Mouse (Mus musculus): ENCODE measurements around the gene Pvalb. TPM values are rescaled to one million over a fixed set of nuclear protein-coding genes. Genes with fewer than 3 reads are reported as not detected.

The Pvalb gene
- polyA plus RNA-seq, 1 experiment from 2014 or later = not detected

DNA sequence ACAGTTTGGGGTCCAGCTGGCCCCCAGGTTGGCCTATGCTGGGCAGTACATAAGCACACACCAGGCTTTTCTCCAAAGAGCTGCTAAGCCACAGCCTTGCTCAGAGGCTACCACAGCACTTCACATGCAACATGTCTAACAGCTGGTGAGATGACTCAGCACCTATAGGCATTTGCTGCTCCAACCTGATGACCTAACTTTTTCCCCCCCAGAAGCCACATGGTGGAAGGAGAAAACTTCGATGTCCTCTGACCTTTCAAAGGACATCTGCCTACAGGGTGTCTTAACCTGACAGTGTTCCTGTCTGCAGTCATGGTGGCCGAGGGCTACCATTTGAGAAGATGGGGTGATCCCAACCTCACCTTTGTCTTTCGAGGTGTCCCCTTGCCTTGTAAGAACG lies 20.6 kb downstream of the Pvalb start:
- 91% methylated on average over 4 of the region's 4 CpGs for WGBS
- H3K4me1 ChIP-seq = peaks cover 13% of the 10 kb centered on the region
- no peak overlapping the region for H3K4me3 ChIP-seq

DNA sequence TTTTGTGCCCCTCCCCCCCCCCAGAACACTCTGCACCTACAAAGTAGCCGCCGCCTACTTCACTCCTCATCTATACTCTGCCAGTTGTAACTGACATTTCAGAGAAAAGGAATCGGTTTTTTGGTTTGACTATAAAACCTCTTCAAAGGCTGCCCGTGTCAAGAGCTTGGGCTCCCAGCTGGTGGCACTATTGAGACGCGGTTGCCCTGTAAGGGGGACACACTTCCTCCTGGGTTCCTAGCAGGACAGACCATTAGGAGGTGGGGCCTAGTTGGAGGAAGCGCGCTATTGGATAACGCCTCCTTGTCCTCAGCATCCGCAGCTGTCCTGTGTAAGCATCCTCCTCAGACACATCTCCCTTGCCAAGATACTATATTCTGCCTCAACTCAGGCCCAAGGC lies 21.3 kb downstream of the Pvalb start:
- Histone ChIP-seq H3K9me3 (no peaks in the 10 kb centered on the region), H3K36me3 (replicated peaks) (no peaks in the 10 kb centered on the region), H3K27me3 (replicated peaks; ENCODE audit: low read depth, poor library complexity, severe bottlenecking) (peaks cover 38% of the 10 kb centered on the region), H3K27ac (replicated peaks) (0 out of 2 replicates have a peak overlapping the region, but pooled peaks have one; percentile 4), H3K4me1 (peaks cover 13% of the 10 kb centered on the region), H3K4me3 (peak overlapping the region; percentile 33)
- 5% methylated on average over 10 of the region's 10 CpGs for WGBS
- DNase-seq (ENCODE audit: low spot score) = peak; percentile 72

More for the DNA sequence above, 20.6 kb downstream of the Pvalb start:
- no peak overlapping the region for H3K27ac ChIP-seq (replicated peaks)
- no peaks in the 10 kb centered on the region for H3K36me3 ChIP-seq (replicated peaks)
- DNase-seq (ENCODE audit: low spot score) = no peak
- H3K9me3 ChIP-seq = no peaks in the 10 kb centered on the region
- peaks cover 33% of the 10 kb centered on the region for H3K27me3 ChIP-seq (replicated peaks; ENCODE audit: low read depth, poor library complexity, severe bottlenecking)

DNA sequence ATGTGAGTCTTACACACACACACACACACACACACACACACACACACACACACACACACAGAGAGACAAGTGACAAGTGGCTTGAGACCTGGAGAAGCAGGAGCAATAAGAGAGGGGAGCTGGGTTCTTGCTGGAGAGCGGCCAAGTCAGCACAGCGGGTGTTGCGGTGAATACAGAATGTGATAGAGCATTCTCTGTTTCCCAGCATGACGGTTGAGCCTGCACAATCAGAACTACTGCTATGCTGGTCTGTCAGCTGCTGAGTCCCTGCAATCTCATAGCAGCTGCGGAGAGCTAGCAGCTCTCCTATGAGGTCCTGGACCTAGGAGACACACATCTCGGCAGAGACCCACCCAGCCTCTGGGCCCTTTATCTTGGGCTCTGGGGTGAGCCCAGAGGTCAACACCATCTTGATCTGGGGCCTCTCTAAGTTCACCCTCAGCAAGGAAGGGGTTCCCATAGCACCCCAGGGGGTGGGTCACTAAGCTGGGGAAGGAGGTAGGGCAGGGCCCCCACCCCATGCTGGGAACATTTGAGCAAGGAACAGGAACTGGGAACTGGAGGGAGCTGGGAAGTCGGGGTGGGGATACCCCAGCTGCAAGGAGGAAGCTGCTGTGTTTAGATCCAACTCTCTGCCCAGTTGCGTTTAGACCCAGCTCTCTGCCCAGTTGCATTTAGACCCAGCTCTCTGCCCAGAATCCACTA lies 24.3 kb downstream of the Pvalb start:
- 41% methylated on average over 8 of the region's 8 CpGs for WGBS
- peaks cover 17% of the 10 kb centered on the region for H3K4me1 ChIP-seq
- no peaks in the 10 kb centered on the region for H3K9me3 ChIP-seq
- H3K36me3 ChIP-seq (replicated peaks) = no peaks in the 10 kb centered on the region
- H3K27me3 ChIP-seq (replicated peaks; ENCODE audit: low read depth, poor library complexity, severe bottlenecking) = peaks cover 40% of the 10 kb centered on the region
- no peak overlapping the region for H3K4me3 ChIP-seq
- H3K27ac ChIP-seq (replicated peaks) = no peak overlapping the region
- DNase-seq (ENCODE audit: low spot score) = no peak

- Histone ChIP-seq H3K9me3 (no peaks in the 10 kb centered on the region), H3K27me3 (replicated peaks; ENCODE audit: low read depth, poor library complexity, severe bottlenecking) (peaks cover 40% of the 10 kb centered on the region), H3K4me3 (no peak overlapping the region), H3K27ac (replicated peaks) (no peak overlapping the region), H3K36me3 (replicated peaks) (no peaks in the 10 kb centered on the region), H3K4me1 (peaks cover 17% of the 10 kb centered on the region)
- no peak for DNase-seq (ENCODE audit: low spot score)
- 69% methylated on average over 3 of the region's 3 CpGs for WGBS
Observed at GRCm38 (mm10) chr15:78179775-78180174, 26.4 kb downstream of the Pvalb start.

DNA sequence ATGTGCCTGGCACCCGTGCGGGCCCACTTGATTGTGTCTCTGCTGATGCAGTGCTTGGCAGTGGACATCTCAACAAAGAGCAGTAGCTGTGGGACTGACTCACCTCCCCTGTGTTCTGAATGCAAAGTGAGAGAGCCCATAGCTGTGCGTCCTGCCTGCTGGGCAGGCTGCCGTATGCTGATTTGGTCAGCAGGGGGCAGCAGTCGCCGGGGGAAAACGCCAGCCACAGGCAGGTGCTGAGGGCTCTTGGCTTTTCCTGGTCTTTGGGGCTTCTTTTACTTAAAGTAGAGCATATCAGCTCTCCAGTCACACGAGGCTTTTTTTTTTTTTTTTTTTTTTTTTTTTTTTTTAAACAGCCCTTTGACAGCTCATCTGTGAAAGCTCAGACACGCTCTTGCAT lies 27.8 kb downstream of the Pvalb start:
- H3K4me1 ChIP-seq = peaks cover 16% of the 10 kb centered on the region
- no peaks in the 10 kb centered on the region for H3K9me3 ChIP-seq
- DNase-seq (ENCODE audit: low spot score) = peak; percentile 85
- peaks cover 31% of the 10 kb centered on the region for H3K27me3 ChIP-seq (replicated peaks; ENCODE audit: low read depth, poor library complexity, severe bottlenecking)
- 7% methylated on average over 9 of the region's 9 CpGs for WGBS
- no peaks in the 10 kb centered on the region for H3K36me3 ChIP-seq (replicated peaks)
- H3K27ac ChIP-seq (replicated peaks) = no peak overlapping the region
- no peak overlapping the region for H3K4me3 ChIP-seq

GRCm38 (mm10) chr15:78177257-78177656 lies 28.9 kb downstream of the Pvalb start:
- H3K4me3 ChIP-seq = no peak overlapping the region
- H3K4me1 ChIP-seq = peaks cover 27% of the 10 kb centered on the region
- 70% methylated on average over 10 of the region's 10 CpGs for WGBS
- DNase-seq (ENCODE audit: low spot score) = no peak
- no peaks in the 10 kb centered on the region for H3K36me3 ChIP-seq (replicated peaks)
- H3K27me3 ChIP-seq (replicated peaks; ENCODE audit: low read depth, poor library complexity, severe bottlenecking) = peaks cover 21% of the 10 kb centered on the region
- H3K9me3 ChIP-seq = no peaks in the 10 kb centered on the region
- no peak overlapping the region for H3K27ac ChIP-seq (replicated peaks)

DNA sequence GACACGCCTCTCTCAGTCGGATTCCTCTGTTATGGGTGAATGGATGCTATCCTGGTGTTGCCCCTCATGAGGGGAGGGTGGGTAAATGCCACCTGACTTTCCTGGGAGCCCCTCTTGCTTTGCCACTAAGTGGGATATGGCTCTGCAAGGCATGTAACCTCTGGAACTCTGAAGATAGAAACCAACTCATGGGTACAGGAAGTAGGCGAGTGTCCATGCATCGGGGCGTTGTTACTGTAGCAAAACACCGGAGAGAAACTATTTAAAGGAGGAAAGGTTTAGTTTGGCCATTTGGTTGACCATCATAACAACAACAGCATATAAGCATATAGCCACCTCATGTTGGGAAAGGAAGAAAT lies 31.3 kb downstream of the Pvalb start:
- H3K4me1 ChIP-seq = peaks cover 29% of the 10 kb centered on the region
- H3K9me3 ChIP-seq = no peaks in the 10 kb centered on the region
- 78% methylated on average over 6 of the region's 6 CpGs for WGBS
- H3K4me3 ChIP-seq = peak overlapping the region; percentile 87
- DNase-seq (ENCODE audit: low spot score) = no peak
- 0 out of 2 replicates have a peak, but pooled peaks cover 3% of the 10 kb centered on the region for H3K27me3 ChIP-seq (replicated peaks; ENCODE audit: low read depth, poor library complexity, severe bottlenecking)
- H3K36me3 ChIP-seq (replicated peaks) = peaks cover 4% of the 10 kb centered on the region; the same call in 1 of the 2 replicates
- peak overlapping the region; percentile 88 for H3K27ac ChIP-seq (replicated peaks)

- Histone ChIP-seq H3K27ac (replicated peaks) (peak within 1 kb of the TSS; percentile 88), H3K9me3 (no peaks in the 10 kb centered on the region), H3K4me3 (peak within 1 kb of the TSS; percentile 87), H3K4me1 (peaks cover 29% of the 10 kb centered on the region), H3K36me3 (replicated peaks) (peaks cover 4% of the 10 kb centered on the region; the same call in 1 of the 2 replicates), H3K27me3 (replicated peaks; ENCODE audit: low read depth, poor library complexity, severe bottlenecking) (no peaks in the 10 kb centered on the region)
- WGBS = under 1% methylated on average over 40 of the region's 40 CpGs
- peak; percentile 98 for DNase-seq (ENCODE audit: low spot score)
Observed at GRCm38 (mm10) chr15:78173972-78174886, 32.0 kb downstream of the Pvalb start, which contains the start of gene Ift27. Gene Ift27, minus strand, starts transcription at chr15:78174107.

DNA sequence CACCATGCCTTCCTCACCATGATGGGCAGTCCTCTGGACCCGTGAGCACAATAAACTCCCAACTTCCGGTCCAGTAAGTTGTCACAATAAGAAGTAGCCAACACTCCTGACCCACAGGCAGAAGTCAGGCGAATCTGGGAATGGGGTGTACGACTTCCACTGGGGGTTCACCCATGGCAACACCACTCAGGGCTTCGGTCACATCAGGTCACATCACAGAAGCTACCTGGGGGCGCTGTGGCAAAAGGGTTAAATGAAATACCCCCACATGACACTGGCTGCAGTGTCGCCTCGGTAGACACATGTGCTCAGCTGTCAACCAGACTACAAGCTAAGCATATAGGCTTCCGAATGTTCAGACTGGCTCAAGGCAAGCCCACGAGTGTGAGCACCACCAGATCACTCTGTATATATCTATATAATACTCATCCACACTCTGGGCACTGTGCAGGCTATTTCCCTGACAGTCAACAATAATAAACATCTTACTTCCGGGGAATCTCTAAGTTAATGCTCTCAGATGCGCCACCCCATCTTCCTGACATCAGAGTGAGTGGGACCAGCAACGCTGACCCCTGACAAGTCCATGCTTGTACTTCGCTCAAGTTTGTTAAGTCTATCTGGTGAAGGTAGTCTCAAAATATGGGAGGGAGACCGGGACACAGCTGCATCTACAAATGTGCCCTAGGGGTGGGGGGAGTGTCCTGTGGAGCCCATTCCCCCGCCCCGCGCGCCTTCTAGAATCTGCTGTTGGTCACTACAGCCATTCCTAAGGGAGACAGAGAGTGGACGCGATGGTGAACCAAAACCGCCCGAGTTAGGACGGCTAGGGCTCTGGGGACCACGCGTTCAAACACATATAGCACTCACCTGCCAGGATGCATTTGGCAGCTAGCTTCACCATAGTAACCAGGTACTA lies 33.0 kb downstream of the Pvalb start:
- Histone ChIP-seq H3K27me3 (replicated peaks; ENCODE audit: low read depth, poor library complexity, severe bottlenecking) (no peaks in the 10 kb centered on the region), H3K4me1 (peaks cover 27% of the 10 kb centered on the region), H3K4me3 (peak overlapping the region; percentile 87), H3K36me3 (replicated peaks) (peaks cover 7% of the 10 kb centered on the region; the same call in 1 of the 2 replicates), H3K27ac (replicated peaks) (peak overlapping the region; percentile 88), H3K9me3 (no peaks in the 10 kb centered on the region)
- WGBS = 24% methylated on average over 26 of the region's 26 CpGs
- no peak for DNase-seq (ENCODE audit: low spot score)

DNA sequence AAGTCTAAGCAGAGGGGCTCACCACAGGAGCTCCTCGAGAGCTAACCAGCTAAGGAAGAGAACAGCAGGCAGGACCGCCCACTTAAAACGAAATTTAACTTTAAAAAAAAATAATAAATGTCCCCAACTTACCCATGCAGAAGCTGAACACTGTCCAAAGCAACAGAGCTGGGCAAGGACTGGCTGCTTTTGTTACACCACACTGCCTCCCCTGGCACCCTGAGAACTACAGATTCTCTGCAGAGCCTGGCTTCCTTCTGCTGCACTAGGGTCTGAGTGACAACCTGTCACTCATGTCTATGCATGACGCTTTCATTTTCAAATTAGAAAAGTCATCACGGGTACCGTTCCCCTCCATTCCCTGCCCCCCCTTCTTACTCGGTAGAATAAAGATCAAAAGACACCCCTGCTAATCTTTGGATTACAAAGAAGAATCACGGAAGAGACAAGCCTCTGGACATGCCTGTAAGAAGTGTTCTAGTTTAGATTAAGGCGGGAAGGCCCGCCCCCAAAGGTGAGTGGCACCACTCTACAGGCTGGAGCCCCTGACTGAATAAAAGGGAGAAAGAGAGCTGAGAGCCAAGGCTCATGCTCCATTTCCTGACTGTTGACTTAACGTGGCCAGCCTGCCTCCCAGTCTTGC lies 33.8 kb downstream of the Pvalb start:
- Histone ChIP-seq H3K27ac (replicated peaks) (no peak overlapping the region), H3K4me1 (peaks cover 25% of the 10 kb centered on the region), H3K4me3 (peak overlapping the region; percentile 87; the same call in 1 of the 2 replicates), H3K27me3 (replicated peaks; ENCODE audit: low read depth, poor library complexity, severe bottlenecking) (no peaks in the 10 kb centered on the region), H3K9me3 (no peaks in the 10 kb centered on the region), H3K36me3 (replicated peaks) (peaks cover 14% of the 10 kb centered on the region)
- WGBS = 81% methylated on average over 11 of the region's 11 CpGs
- no peak for DNase-seq (ENCODE audit: low spot score)

- no peak overlapping the region for H3K27ac ChIP-seq (replicated peaks)
- H3K4me3 ChIP-seq = no peak overlapping the region
- no peaks in the 10 kb centered on the region for H3K27me3 ChIP-seq (replicated peaks; ENCODE audit: low read depth, poor library complexity, severe bottlenecking)
- 93% methylated on average over 10 of the region's 10 CpGs for WGBS
- H3K9me3 ChIP-seq = no peaks in the 10 kb centered on the region
- H3K4me1 ChIP-seq = peaks cover 25% of the 10 kb centered on the region
- no peak for DNase-seq (ENCODE audit: low spot score)
- H3K36me3 ChIP-seq (replicated peaks) = peaks cover 22% of the 10 kb centered on the region
Observed at GRCm38 (mm10) chr15:78171651-78172050, 34.5 kb downstream of the Pvalb start.

Data from embryonic facial prominence, embryonic 10.5 days (tissue).